Mouse (Mus musculus): ENCODE data around the gene Kcnab1. TPM values are rescaled to one million over a fixed set of nuclear protein-coding genes. Genes with fewer than 3 reads are reported as not detected.

The Kcnab1 gene
- total and polyA plus RNA-seq, 3 experiments = 0.38 to 0.81 (median 0.76) TPM

GRCm38 (mm10) chr3:65124975-65125374 is 15.8 kb downstream of the Kcnab1 start:
- no peak overlapping the region for H3K9ac ChIP-seq (ENCODE audit: insufficient read depth, low read depth)
- H3K4me3 ChIP-seq (replicated peaks in 1 of 3; ENCODE audit: low read depth in 2 of 3, low read length in 2 of 3, poor library complexity in 1 of 3) = no peak overlapping the region
- in situ Hi-C loops (cut with MboI; ENCODE audit: low pct_ligation_motif_present, low pct_unique_long_range_greater_than_20kb, low sequenced_read_pairs) (no loop called here), dilution Hi-C loops (cut with MboI; ENCODE audit: extremely low pct_ligation_motif_present, extremely low pct_unique_long_range_greater_than_20kb, low sequenced_read_pairs) (no loop called here)
- no peak overlapping the region for H3K27ac ChIP-seq (ENCODE audit: insufficient read depth, low read depth)
- peak; percentile 19 for DNase-seq (ENCODE audit: extremely low read depth)
- peaks cover 0 to 6% of the 10 kb centered on the region in 2 experiments; a peak in 1 of 4 replicates for H3K4me1 ChIP-seq (ENCODE audit: control insufficient read depth in 1 of 2, insufficient read depth in 2 of 2)
- H3K4me2 ChIP-seq (ENCODE audit: insufficient read depth, low read depth, poor library complexity, severe bottlenecking) = no peak overlapping the region
- no peaks in the 10 kb centered on the region for H3K27me3 ChIP-seq (replicated peaks)
- no peaks in the 10 kb centered on the region for H3K9me3 ChIP-seq (replicated peaks; ENCODE audit: low read length)
- H3K36me3 ChIP-seq (replicated peaks in 1 of 2; ENCODE audit: control insufficient read depth in 1 of 2, insufficient read depth in 1 of 2, low read length in 1 of 2) = no peaks in the 10 kb centered on the region
- no peaks in the 10 kb centered on the region for H3K79me2 ChIP-seq (replicated peaks; ENCODE audit: control insufficient read depth, extremely low read depth, insufficient read depth, poor library complexity, severe bottlenecking)
- TF ChIP-seq MXI1 (IDR thresholded peaks at IDR 0.05; ENCODE audit: low read depth, low read length) (no peak), MEF2A (IDR thresholded peaks at IDR 0.05; ENCODE audit: borderline replicate concordance, low read depth, low read length) (no peak), NELFE (IDR thresholded peaks at IDR 0.05; ENCODE audit: low read depth, low read length) (no peak), EP300 (IDR thresholded peaks at IDR 0.05; ENCODE audit: low read length) (peak; percentile 67; the same call in 1 of the 2 replicates), CTCF (conservative IDR thresholded peaks at IDR 0.05 in 1 of 2, IDR thresholded peaks at IDR 0.05 in 1 of 2; ENCODE audit: low read depth in 2 of 2, low read length in 2 of 2) (no peak), RCOR1 (conservative IDR thresholded peaks at IDR 0.05; ENCODE audit: low read depth, low read length) (no peak), MAX (IDR thresholded peaks at IDR 0.05; ENCODE audit: low read length) (no peak), USF2 (conservative IDR thresholded peaks at IDR 0.05; ENCODE audit: low read depth, low read length) (no peak), MYC (IDR thresholded peaks at IDR 0.05; ENCODE audit: low read depth, low read length) (no peak), ZNF384 (IDR thresholded peaks at IDR 0.05; ENCODE audit: low read depth, low read length) (no peak), MAFK (IDR thresholded peaks at IDR 0.05; ENCODE audit: insufficient replicate concordance, low read length) (no peak), UBTF (IDR thresholded peaks at IDR 0.05; ENCODE audit: low read depth, low read length) (no peak), E2F4 (IDR thresholded peaks at IDR 0.05; ENCODE audit: insufficient replicate concordance, low read depth, low read length) (no peak), SMC3 (IDR thresholded peaks at IDR 0.05; ENCODE audit: low read depth, low read length) (no peak), JUND (conservative IDR thresholded peaks at IDR 0.05; ENCODE audit: low read depth, low read length) (peak; percentile 72; the same call in 1 of the 2 replicates), CHD2 (IDR thresholded peaks at IDR 0.05; ENCODE audit: low read length) (no peak), USF1 (IDR thresholded peaks at IDR 0.05; ENCODE audit: low read depth, low read length) (no peak), IRF4 (IDR thresholded peaks at IDR 0.05; ENCODE audit: low read depth, low read length) (0 out of 2 replicates have a peak, but pooled peaks have one; percentile 24), NRF1 (IDR thresholded peaks at IDR 0.05; ENCODE audit: low read depth, low read length) (no peak), MAZ (IDR thresholded peaks at IDR 0.05; ENCODE audit: low read depth, low read length) (no peak), GABPA (IDR thresholded peaks at IDR 0.05; ENCODE audit: insufficient replicate concordance, low read depth, low read length) (no peak), BHLHE40 (IDR thresholded peaks at IDR 0.05; ENCODE audit: low read depth, low read length) (no peak), ETS1 (conservative IDR thresholded peaks at IDR 0.05; ENCODE audit: low read depth, low read length) (no peak), RAD21 (IDR thresholded peaks at IDR 0.05; ENCODE audit: low read depth, low read length) (no peak), SIN3A (IDR thresholded peaks at IDR 0.05; ENCODE audit: low read length) (no peak), POLR2AphosphoS2 (IDR thresholded peaks at IDR 0.05; ENCODE audit: low read depth, low read length) (no peak), JUN (IDR thresholded peaks at IDR 0.05; ENCODE audit: insufficient read depth, low read depth, low read length) (peak; percentile 56; the same call in 1 of the 2 replicates), TBP (conservative IDR thresholded peaks at IDR 0.05; ENCODE audit: low read depth, low read length) (no peak), ZKSCAN1 (IDR thresholded peaks at IDR 0.05; ENCODE audit: borderline replicate concordance, low read depth, low read length) (no peak), TCF12 (IDR thresholded peaks at IDR 0.05; ENCODE audit: low read depth, low read length) (no peak), CHD1 (IDR thresholded peaks at IDR 0.05; ENCODE audit: low read depth, low read length) (no peak), HCFC1 (IDR thresholded peaks at IDR 0.05; ENCODE audit: low read depth, low read length) (no peak)
